Mouse (Mus musculus) hindbrain, embryonic 11.5 days (tissue): Measurements from ENCODE around the gene Gm5485. TPM values are rescaled to one million over a fixed set of nuclear protein-coding genes. Genes with fewer than 3 reads are reported as not detected.

Source experiments
- ATAC-seq: fragments of 200-750 bp; cut with Nextera tagmentation; 2 replicates; pipeline ENCODE4 v1.8.0; 2017; ENCODE audit warnings: mild to moderate bottlenecking, moderate TSS enrichment, moderate library complexity; ENCODE audit not compliant: low FRiP score
- DNase-seq: peaks from one replicate; pipeline ENCODE4 v3.0.0-alpha.2; 2015; ENCODE audit warnings: low spot score
- H3K27ac ChIP-seq: fragments of 300-500 bp; sonication (generic); 2 replicates; pipeline ENCODE4 v1.5.1; 2014; ENCODE audit warnings: mild to moderate bottlenecking, low read depth, low read length
- H3K27me3 ChIP-seq: fragments of 300-500 bp; sonication (generic); 2 replicates; pipeline ENCODE4 v1.6.1; 2014; ENCODE audit warnings: mild to moderate bottlenecking, low read length, moderate library complexity, mixed read lengths; ENCODE audit not compliant: control insufficient read depth, insufficient read depth
- H3K36me3 ChIP-seq: fragments of 300-500 bp; sonication (generic); 2 replicates; pipeline ENCODE4 v1.6.1; 2014; ENCODE audit warnings: mild to moderate bottlenecking, low read length, moderate library complexity, mixed read lengths; ENCODE audit not compliant: control insufficient read depth, insufficient read depth
- H3K4me1 ChIP-seq: fragments of 300-500 bp; sonication (generic); replicated peaks from 2 replicates; pipeline ENCODE4 v1.6.1; 2014; ENCODE audit warnings: low read length, mixed read lengths; ENCODE audit not compliant: control insufficient read depth, insufficient read depth
- H3K4me2 ChIP-seq: fragments of 300-500 bp; sonication (generic); replicated peaks from 2 replicates; pipeline ENCODE4 v1.6.1; 2014; ENCODE audit warnings: mild to moderate bottlenecking, low read depth, low read length
- H3K4me3 ChIP-seq: fragments of 300-500 bp; sonication (generic); 2 replicates; pipeline ENCODE4 v1.5.1; 2014; ENCODE audit warnings: low read depth, low read length
- H3K9ac ChIP-seq: fragments of 300-500 bp; sonication (generic); 2 replicates; pipeline ENCODE4 v1.6.1; 2014; ENCODE audit warnings: low read depth, low read length
- H3K9me3 ChIP-seq: fragments of 300-500 bp; sonication (generic); 2 replicates; pipeline ENCODE4 v1.6.1; 2016; ENCODE audit warnings: low read length; ENCODE audit not compliant: control insufficient read depth
- WGBS: fragments of 180-500 bp; shearing (Covaris S2); extraction: QIAGEN DNeasy Blood & Tissue Kit; methylation state at CpG from one replicate; pipeline ENCODE4 v1.1.7; 2014; 5-methylcytosine and 5-hydroxymethylcytosine counted together
- polyA plus RNA-seq: library from polyadenylated mRNA; unstranded; fragments of >200 nt; fragmentation: Nextera tagmentation; extraction: Ambion mirVana; gene quantifications from 2 replicates; pipeline ENCODE4 v1.2.1, GENCODE M21; 2014

The Gm5485 gene
- polyA plus RNA-seq, 1 experiment from 2014 or later: not detected

- no peaks in the 10 kb centered on the region for H3K36me3 ChIP-seq
- H3K4me3 ChIP-seq: no peak overlapping the region
- H3K27ac ChIP-seq: no peak overlapping the region
- H3K9me3 ChIP-seq: no peaks in the 10 kb centered on the region
- no peaks in the 10 kb centered on the region for H3K4me1 ChIP-seq
- H3K27me3 ChIP-seq: no peaks in the 10 kb centered on the region
- H3K9ac ChIP-seq: no peak overlapping the region
- H3K4me2 ChIP-seq: no peak overlapping the region
- ATAC-seq (no peak), DNase-seq (no peak)
- WGBS: 96% methylated on average over 2 of the region's 2 CpGs
Observed at GRCm38 (mm10) chr16:48395278-48395677, 16.9 kb downstream of the Gm5485 start.

GRCm38 (mm10) chr16:48386982-48387381 is 25.2 kb downstream of the Gm5485 start:
- DNase-seq: no peak
- H3K4me1 ChIP-seq: no peaks in the 10 kb centered on the region
- no peak overlapping the region for H3K9ac ChIP-seq
- H3K9me3 ChIP-seq: no peaks in the 10 kb centered on the region
- H3K27me3 ChIP-seq: no peaks in the 10 kb centered on the region
- 75% methylated on average over 2 of the region's 2 CpGs for WGBS
- ATAC-seq: no peak
- no peak overlapping the region for H3K4me3 ChIP-seq
- H3K4me2 ChIP-seq: no peak overlapping the region
- no peak overlapping the region for H3K27ac ChIP-seq
- H3K36me3 ChIP-seq: no peaks in the 10 kb centered on the region

- Histone ChIP-seq H3K4me2 (no peak overlapping the region), H3K4me3 (no peak overlapping the region), H3K27ac (no peak overlapping the region), H3K27me3 (no peaks in the 10 kb centered on the region), H3K9me3 (no peaks in the 10 kb centered on the region), H3K9ac (no peak overlapping the region), H3K36me3 (no peaks in the 10 kb centered on the region), H3K4me1 (no peaks in the 10 kb centered on the region)
- DNase-seq: no peak
- no peak for ATAC-seq
- 74% methylated on average over 2 of the region's 3 CpGs for WGBS
Observed at GRCm38 (mm10) chr16:48383582-48384257, 28.5 kb downstream of the Gm5485 start.

DNA sequence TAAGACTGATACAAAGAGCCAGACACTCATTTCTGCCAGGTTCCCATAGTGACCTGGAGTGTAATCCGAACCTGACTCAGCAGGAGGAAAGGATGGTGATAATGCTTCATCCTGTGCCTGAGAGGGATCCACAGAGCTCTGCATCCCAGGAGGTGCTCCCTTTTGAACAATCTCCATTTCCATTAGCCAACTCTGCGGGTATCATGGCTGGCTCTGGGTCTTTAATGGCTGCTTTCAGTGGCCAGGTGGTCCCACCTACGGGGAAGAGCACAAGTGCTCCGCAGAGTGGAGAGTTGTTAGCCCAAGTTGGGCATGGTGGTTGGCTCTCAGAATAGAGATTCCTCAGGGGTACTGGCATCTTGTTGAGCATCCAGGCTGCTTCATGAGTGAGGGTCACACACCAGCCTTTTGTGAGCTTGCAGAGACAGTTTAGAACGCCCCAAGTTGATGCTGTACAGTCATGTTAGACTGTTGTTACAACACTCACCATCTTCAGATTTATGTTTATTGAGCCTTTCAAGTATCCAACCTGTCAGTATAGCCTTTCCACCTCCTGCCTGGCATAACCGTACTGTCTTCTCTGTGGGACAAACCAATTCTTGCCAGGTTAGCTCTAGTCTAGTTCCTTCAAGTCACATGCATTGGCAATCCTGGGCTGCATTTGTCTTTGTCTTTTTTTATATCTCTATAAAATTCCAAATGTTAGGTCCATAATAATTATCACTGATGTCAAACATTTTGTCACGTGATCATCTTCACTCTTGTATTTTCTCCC is 38.3 kb downstream of the Gm5485 start:
- no peaks in the 10 kb centered on the region for H3K27me3 ChIP-seq
- no peak overlapping the region for H3K9ac ChIP-seq
- no peaks in the 10 kb centered on the region for H3K4me1 ChIP-seq
- DNase-seq (no peak), ATAC-seq (no peak)
- H3K27ac ChIP-seq: no peak overlapping the region
- no peak overlapping the region for H3K4me2 ChIP-seq
- 81% methylated on average over 7 of the region's 7 CpGs for WGBS
- H3K4me3 ChIP-seq: no peak overlapping the region
- H3K9me3 ChIP-seq: no peaks in the 10 kb centered on the region
- H3K36me3 ChIP-seq: no peaks in the 10 kb centered on the region

DNA sequence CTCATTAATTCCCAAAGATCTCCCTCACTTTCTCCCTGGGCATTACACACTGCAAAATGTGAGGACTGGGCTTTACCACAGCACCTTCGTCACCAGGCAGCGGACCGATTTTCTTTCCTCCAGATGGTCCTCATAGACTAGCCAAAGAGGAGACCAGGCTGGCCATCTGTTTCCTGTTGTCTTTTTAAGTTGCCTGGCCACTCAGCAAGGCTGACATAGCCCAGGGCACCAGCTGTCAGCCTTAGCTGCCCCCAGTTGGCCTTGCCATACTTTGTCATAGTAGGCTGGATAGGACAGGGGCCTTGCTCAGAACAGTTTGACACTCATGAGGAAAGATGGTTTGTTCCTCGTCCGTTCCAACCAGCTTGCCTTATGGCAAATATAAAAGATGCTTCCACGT is 39.8 kb downstream of the Gm5485 start:
- Histone ChIP-seq H3K27ac (no peak overlapping the region), H3K4me2 (no peak overlapping the region), H3K36me3 (no peaks in the 10 kb centered on the region), H3K4me3 (no peak overlapping the region), H3K9ac (no peak overlapping the region), H3K4me1 (no peaks in the 10 kb centered on the region), H3K9me3 (no peaks in the 10 kb centered on the region), H3K27me3 (no peaks in the 10 kb centered on the region)
- ATAC-seq: no peak
- 70% methylated on average over 6 of the region's 6 CpGs for WGBS
- DNase-seq: peak; percentile 13

DNA sequence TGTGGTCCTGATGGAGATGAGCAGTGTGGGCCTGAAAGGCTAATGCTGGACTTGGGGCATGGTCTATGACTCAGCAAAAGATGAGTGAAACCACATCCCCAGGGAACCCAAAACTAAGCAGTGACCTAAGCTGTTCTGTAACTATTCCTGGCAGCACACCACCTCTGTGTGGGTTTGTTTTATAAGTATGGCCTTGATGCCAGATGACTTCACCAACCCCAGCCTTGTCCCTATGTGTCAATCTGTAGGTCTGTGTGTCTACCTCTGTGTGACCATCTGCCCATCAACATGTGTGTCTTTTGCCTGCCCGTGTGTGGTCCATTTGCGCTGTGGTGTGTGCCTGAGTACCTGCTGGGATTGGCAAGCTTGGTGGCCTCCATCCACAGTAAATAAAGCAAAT is 44.1 kb downstream of the Gm5485 start:
- DNase-seq: no peak
- no peak for ATAC-seq
- H3K4me3 ChIP-seq: no peak overlapping the region
- no peaks in the 10 kb centered on the region for H3K4me1 ChIP-seq
- no peak overlapping the region for H3K27ac ChIP-seq
- no peak overlapping the region for H3K4me2 ChIP-seq
- H3K27me3 ChIP-seq: no peaks in the 10 kb centered on the region
- H3K36me3 ChIP-seq: no peaks in the 10 kb centered on the region
- H3K9me3 ChIP-seq: no peaks in the 10 kb centered on the region
- WGBS: 89% methylated on average over 2 of the region's 2 CpGs
- no peak overlapping the region for H3K9ac ChIP-seq

DNA sequence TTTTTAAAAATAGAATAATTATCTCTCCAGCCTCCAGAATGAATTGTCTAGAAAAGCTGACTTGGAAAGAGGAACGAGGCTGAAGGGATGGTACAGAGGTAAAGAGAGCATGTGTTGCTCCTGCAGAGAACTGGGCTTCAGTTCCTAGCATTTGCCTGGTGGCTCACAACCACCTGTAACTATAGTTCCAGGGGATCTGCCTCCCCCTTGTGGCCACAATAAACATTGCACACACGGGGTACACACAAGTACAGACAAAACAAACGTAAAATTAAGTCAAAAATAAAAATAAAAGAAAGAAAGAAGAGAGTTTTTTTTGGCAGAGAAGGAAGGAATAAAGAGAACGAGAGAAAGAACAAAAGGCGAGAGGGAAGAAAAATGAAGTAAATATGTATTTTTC is 45.4 kb downstream of the Gm5485 start:
- no peaks in the 10 kb centered on the region for H3K36me3 ChIP-seq
- H3K27ac ChIP-seq: no peak overlapping the region
- no peak overlapping the region for H3K4me2 ChIP-seq
- H3K4me3 ChIP-seq: no peak overlapping the region
- no peak for DNase-seq
- WGBS: 91% methylated on average over 5 of the region's 5 CpGs
- H3K4me1 ChIP-seq: no peaks in the 10 kb centered on the region
- H3K9me3 ChIP-seq: no peaks in the 10 kb centered on the region
- ATAC-seq: no peak
- H3K27me3 ChIP-seq: no peaks in the 10 kb centered on the region
- H3K9ac ChIP-seq: no peak overlapping the region

DNA sequence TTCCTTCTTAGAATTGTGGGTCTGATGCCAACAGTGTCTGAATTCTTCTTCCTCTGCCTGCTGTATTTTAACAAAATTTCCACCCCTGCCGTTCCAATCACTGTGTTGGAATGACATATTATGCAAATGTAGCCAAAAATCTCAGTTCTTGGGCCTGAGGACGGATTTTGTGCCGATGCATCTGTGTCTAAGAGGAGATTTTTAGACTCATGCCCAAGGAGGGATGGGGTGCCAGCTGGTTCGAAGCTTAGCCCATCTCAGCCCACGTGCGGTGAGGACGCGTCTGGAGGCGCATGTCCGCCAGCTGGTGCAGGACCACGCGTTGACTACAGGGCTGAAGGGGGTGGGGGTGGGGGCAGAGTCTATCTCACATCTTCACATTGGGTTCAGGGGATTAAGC is 51.3 kb downstream of the Gm5485 start:
- Histone ChIP-seq H3K9me3 (no peaks in the 10 kb centered on the region), H3K9ac (no peak overlapping the region), H3K4me1 (no peaks in the 10 kb centered on the region), H3K4me3 (no peak overlapping the region), H3K27me3 (no peaks in the 10 kb centered on the region), H3K27ac (no peak overlapping the region), H3K4me2 (no peak overlapping the region), H3K36me3 (no peaks in the 10 kb centered on the region)
- no peak for ATAC-seq
- no peak for DNase-seq
- WGBS: 90% methylated on average over 12 of the region's 12 CpGs

DNA sequence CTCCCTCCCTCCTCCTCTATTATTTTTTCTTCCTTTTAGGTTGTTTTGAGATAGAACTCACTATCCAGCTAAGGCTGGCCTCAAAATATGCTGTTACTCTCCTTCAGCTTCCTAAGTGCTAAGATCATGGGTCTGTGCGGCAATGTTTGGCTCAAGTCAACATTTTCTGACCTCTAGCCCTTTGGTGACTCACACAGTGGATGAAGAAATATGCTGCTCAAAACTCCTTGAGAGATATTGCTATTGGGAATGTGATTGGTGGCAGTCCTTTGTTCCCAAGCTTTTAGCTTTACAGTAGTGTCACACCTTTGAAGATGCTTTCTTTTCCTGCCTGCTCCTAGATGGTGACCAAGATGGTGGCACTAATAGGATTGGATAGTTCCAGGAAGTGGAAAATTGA is 55.8 kb downstream of the Gm5485 start:
- no peaks in the 10 kb centered on the region for H3K4me1 ChIP-seq
- H3K4me2 ChIP-seq: no peak overlapping the region
- no peak for ATAC-seq
- H3K36me3 ChIP-seq: no peaks in the 10 kb centered on the region
- H3K9ac ChIP-seq: no peak overlapping the region
- H3K27ac ChIP-seq: no peak overlapping the region
- no peaks in the 10 kb centered on the region for H3K9me3 ChIP-seq
- no peak overlapping the region for H3K4me3 ChIP-seq
- 88% methylated on average over 1 of the region's 1 CpGs for WGBS
- no peaks in the 10 kb centered on the region for H3K27me3 ChIP-seq
- DNase-seq: no peak
